Mouse (Mus musculus) neural tube, embryonic 12.5 days (tissue): ENCODE data around the gene Soat1. TPM values are rescaled to one million over a fixed set of nuclear protein-coding genes. Genes with fewer than 3 reads are reported as not detected.

Experiments
- ATAC-seq: fragments of 200-750 bp; cut with Nextera tagmentation; 2 replicates; pipeline ENCODE4 v1.8.0; 2017; ENCODE audit warnings: low read depth, mild to moderate bottlenecking, moderate TSS enrichment, moderate library complexity; ENCODE audit not compliant: low FRiP score
- H3K27ac ChIP-seq: fragments of 300-500 bp; sonication (generic); 2 replicates; pipeline ENCODE4 v1.5.1; 2016
- H3K27me3 ChIP-seq: fragments of 300-500 bp; sonication (generic); replicated peaks from 2 replicates; pipeline ENCODE4 v1.6.1; 2016; ENCODE audit warnings: mild to moderate bottlenecking
- H3K36me3 ChIP-seq: fragments of 300-500 bp; sonication (generic); 2 replicates; pipeline ENCODE4 v1.6.1; 2016; ENCODE audit warnings: mild to moderate bottlenecking
- H3K4me1 ChIP-seq: fragments of 300-500 bp; sonication (generic); 2 replicates; pipeline ENCODE4 v1.6.1; 2016
- H3K4me2 ChIP-seq: fragments of 300-500 bp; sonication (generic); replicated peaks from 2 replicates; pipeline ENCODE4 v1.6.1; 2016; ENCODE audit warnings: mild to moderate bottlenecking
- H3K4me3 ChIP-seq: fragments of 300-500 bp; sonication (generic); 2 replicates; pipeline ENCODE4 v1.5.1; 2016
- H3K9ac ChIP-seq: fragments of 300-500 bp; sonication (generic); 2 replicates; pipeline ENCODE4 v1.6.1; 2016; ENCODE audit warnings: mild to moderate bottlenecking
- H3K9me3 ChIP-seq: fragments of 300-500 bp; sonication (generic); 2 replicates; pipeline ENCODE4 v1.6.1; 2016; ENCODE audit warnings: mild to moderate bottlenecking
- WGBS: fragments of 180-500 bp; shearing (Covaris S2); methylation state at CpG from one replicate; pipeline ENCODE4 v1.1.7; 2016; 5-methylcytosine and 5-hydroxymethylcytosine counted together
- polyA plus RNA-seq: library from polyadenylated mRNA; unstranded; fragments of >200 nt; fragmentation: Nextera tagmentation; extraction: Ambion mirVana; gene quantifications from 2 replicates; pipeline ENCODE4 v1.2.1, GENCODE M21; 2016

The Soat1 gene
- polyA plus RNA-seq, 1 experiment from 2014 or later = 15.4 TPM

GRCm38 (mm10) chr1:156481826-156482225, 7.7 kb upstream of the Soat1 start:
- Histone ChIP-seq H3K4me3 (no peak overlapping the region), H3K36me3 (no peaks in the 10 kb centered on the region), H3K9ac (no peak overlapping the region), H3K4me2 (no peak overlapping the region), H3K27ac (no peak overlapping the region), H3K4me1 (no peaks in the 10 kb centered on the region), H3K9me3 (no peaks in the 10 kb centered on the region), H3K27me3 (0 out of 2 replicates have a peak, but pooled peaks cover 4% of the 10 kb centered on the region)
- 87% methylated on average over 3 of the region's 3 CpGs for WGBS
- no peak for ATAC-seq

- no peak overlapping the region for H3K9ac ChIP-seq
- ATAC-seq = no peak
These were observed 2.4 kb upstream of the Soat1 start for GRCm38 (mm10) chr1:156476535-156476934.

GRCm38 (mm10) chr1:156476016-156476415, 1.9 kb upstream of the Soat1 start:
- Histone ChIP-seq H3K27me3 (0 out of 2 replicates have a peak, but pooled peaks cover 7% of the 10 kb centered on the region), H3K4me3 (no peak overlapping the region), H3K36me3 (no peaks in the 10 kb centered on the region), H3K9me3 (no peaks in the 10 kb centered on the region), H3K4me1 (peaks cover 8% of the 10 kb centered on the region), H3K9ac (no peak overlapping the region), H3K27ac (no peak overlapping the region), H3K4me2 (no peak overlapping the region)
- 31% methylated on average over 2 of the region's 2 CpGs for WGBS
- ATAC-seq = no peak

More at GRCm38 (mm10) chr1:156476535-156476934, 2.4 kb upstream of the Soat1 start:
- Histone ChIP-seq H3K36me3 (no peaks in the 10 kb centered on the region), H3K4me3 (no peak overlapping the region), H3K27me3 (0 out of 2 replicates have a peak, but pooled peaks cover 7% of the 10 kb centered on the region), H3K27ac (no peak overlapping the region), H3K4me2 (no peak overlapping the region), H3K9me3 (no peaks in the 10 kb centered on the region), H3K4me1 (peaks cover 8% of the 10 kb centered on the region)
- 43% methylated on average over 7 of the region's 7 CpGs for WGBS

GRCm38 (mm10) chr1:156474854-156475253, 723 bp upstream of the Soat1 start:
- Histone ChIP-seq H3K4me2 (no peak overlapping the region), H3K27me3 (0 out of 2 replicates have a peak, but pooled peaks cover 7% of the 10 kb centered on the region), H3K27ac (no peak overlapping the region), H3K9ac (no peak overlapping the region), H3K4me1 (peaks cover 8% of the 10 kb centered on the region), H3K4me3 (no peak overlapping the region), H3K36me3 (no peaks in the 10 kb centered on the region), H3K9me3 (no peaks in the 10 kb centered on the region)
- ATAC-seq = no peak
- WGBS = 27% methylated on average over 3 of the region's 3 CpGs

GRCm38 (mm10) chr1:156473003-156473402, 1.1 kb downstream of the Soat1 start:
- WGBS = 3% methylated on average over 11 of the region's 11 CpGs
- 0 out of 2 replicates have a peak overlapping the region, but pooled peaks have one; percentile 9 for H3K9ac ChIP-seq
- H3K27me3 ChIP-seq = 0 out of 2 replicates have a peak, but pooled peaks cover 7% of the 10 kb centered on the region
- no peak for ATAC-seq
- no peak overlapping the region for H3K27ac ChIP-seq
- H3K36me3 ChIP-seq = no peaks in the 10 kb centered on the region
- H3K4me3 ChIP-seq = peak overlapping the region; percentile 24
- peak overlapping the region; percentile 82 for H3K4me2 ChIP-seq
- H3K9me3 ChIP-seq = no peaks in the 10 kb centered on the region
- H3K4me1 ChIP-seq = peaks cover 8% of the 10 kb centered on the region

- H3K9ac ChIP-seq = no peak overlapping the region
- no peak overlapping the region for H3K27ac ChIP-seq
- no peaks in the 10 kb centered on the region for H3K36me3 ChIP-seq
- no peaks in the 10 kb centered on the region for H3K9me3 ChIP-seq
- no peak overlapping the region for H3K4me3 ChIP-seq
- H3K4me1 ChIP-seq = peaks cover 8% of the 10 kb centered on the region
- WGBS = 91% methylated on average over 7 of the region's 7 CpGs
- 0 out of 2 replicates have a peak, but pooled peaks cover 3% of the 10 kb centered on the region for H3K27me3 ChIP-seq
- no peak overlapping the region for H3K4me2 ChIP-seq
- no peak for ATAC-seq
These were observed 2.2 kb downstream of the Soat1 start for GRCm38 (mm10) chr1:156471955-156472354.

GRCm38 (mm10) chr1:156471071-156471470, 3.1 kb downstream of the Soat1 start:
- Histone ChIP-seq H3K27me3 (0 out of 2 replicates have a peak, but pooled peaks cover 2% of the 10 kb centered on the region), H3K36me3 (peaks cover 7% of the 10 kb centered on the region), H3K4me3 (no peak overlapping the region), H3K27ac (no peak overlapping the region), H3K9ac (no peak overlapping the region), H3K4me2 (no peak overlapping the region), H3K9me3 (peaks cover 6% of the 10 kb centered on the region; the same call in 1 of the 2 replicates), H3K4me1 (peaks cover 8% of the 10 kb centered on the region)
- 91% methylated on average over 3 of the region's 3 CpGs for WGBS
- ATAC-seq = no peak

- peaks cover 12% of the 10 kb centered on the region for H3K36me3 ChIP-seq
- H3K9me3 ChIP-seq = peaks cover 7% of the 10 kb centered on the region; the same call in 1 of the 2 replicates
- peaks cover 8% of the 10 kb centered on the region for H3K4me1 ChIP-seq
- ATAC-seq = no peak
- no peak overlapping the region for H3K9ac ChIP-seq
- 84% methylated on average over 7 of the region's 7 CpGs for WGBS
- no peak overlapping the region for H3K4me2 ChIP-seq
- H3K27me3 ChIP-seq = no peaks in the 10 kb centered on the region
- H3K27ac ChIP-seq = no peak overlapping the region
- no peak overlapping the region for H3K4me3 ChIP-seq
These were observed 3.6 kb downstream of the Soat1 start for GRCm38 (mm10) chr1:156470557-156470956.

- Histone ChIP-seq H3K4me1 (peaks cover 8% of the 10 kb centered on the region), H3K9ac (no peak overlapping the region), H3K36me3 (peaks cover 13% of the 10 kb centered on the region), H3K4me3 (no peak overlapping the region), H3K9me3 (peaks cover 7% of the 10 kb centered on the region; the same call in 1 of the 2 replicates), H3K27ac (no peak overlapping the region), H3K4me2 (no peak overlapping the region), H3K27me3 (no peaks in the 10 kb centered on the region)
- no peak for ATAC-seq
- 85% methylated on average over 3 of the region's 3 CpGs for WGBS
These were observed 5.6 kb downstream of the Soat1 start for GRCm38 (mm10) chr1:156468576-156468975.

GRCm38 (mm10) chr1:156467655-156468255, 6.4 kb downstream of the Soat1 start:
- 68% methylated on average over 12 of the region's 12 CpGs for WGBS
- Histone ChIP-seq H3K4me2 (no peak overlapping the region), H3K9me3 (peaks cover 7% of the 10 kb centered on the region; the same call in 1 of the 2 replicates), H3K4me1 (peaks cover 1% of the 10 kb centered on the region), H3K27ac (no peak overlapping the region), H3K4me3 (no peak overlapping the region), H3K36me3 (peaks cover 13% of the 10 kb centered on the region), H3K27me3 (no peaks in the 10 kb centered on the region), H3K9ac (no peak overlapping the region)
- no peak for ATAC-seq

GRCm38 (mm10) chr1:156464963-156465362, 9.2 kb downstream of the Soat1 start:
- 93% methylated on average over 9 of the region's 9 CpGs for WGBS
- H3K36me3 ChIP-seq = peaks cover 13% of the 10 kb centered on the region
- no peak overlapping the region for H3K9ac ChIP-seq
- H3K27ac ChIP-seq = no peak overlapping the region
- no peak overlapping the region for H3K4me2 ChIP-seq
- peaks cover 7% of the 10 kb centered on the region; the same call in 1 of the 2 replicates for H3K9me3 ChIP-seq
- H3K27me3 ChIP-seq = no peaks in the 10 kb centered on the region
- ATAC-seq = no peak
- H3K4me3 ChIP-seq = no peak overlapping the region
- H3K4me1 ChIP-seq = no peaks in the 10 kb centered on the region

- H3K9me3 ChIP-seq = peaks cover 7% of the 10 kb centered on the region; the same call in 1 of the 2 replicates
- no peak overlapping the region for H3K27ac ChIP-seq
- no peak overlapping the region for H3K9ac ChIP-seq
- no peaks in the 10 kb centered on the region for H3K4me1 ChIP-seq
- H3K36me3 ChIP-seq = peaks cover 13% of the 10 kb centered on the region
- no peak for ATAC-seq
- 93% methylated on average over 8 of the region's 8 CpGs for WGBS
- H3K4me2 ChIP-seq = no peak overlapping the region
- no peak overlapping the region for H3K4me3 ChIP-seq
- no peaks in the 10 kb centered on the region for H3K27me3 ChIP-seq
These were observed 9.9 kb downstream of the Soat1 start for GRCm38 (mm10) chr1:156463981-156464853.
